Mouse (Mus musculus): Measurements from ENCODE around the gene Zfp526. TPM values are rescaled to one million over a fixed set of nuclear protein-coding genes. Genes with fewer than 3 reads are reported as not detected.

Gene Zfp526
- polyA plus RNA-seq, 1 experiment from 2014 or later, result 2.0 TPM

DNA sequence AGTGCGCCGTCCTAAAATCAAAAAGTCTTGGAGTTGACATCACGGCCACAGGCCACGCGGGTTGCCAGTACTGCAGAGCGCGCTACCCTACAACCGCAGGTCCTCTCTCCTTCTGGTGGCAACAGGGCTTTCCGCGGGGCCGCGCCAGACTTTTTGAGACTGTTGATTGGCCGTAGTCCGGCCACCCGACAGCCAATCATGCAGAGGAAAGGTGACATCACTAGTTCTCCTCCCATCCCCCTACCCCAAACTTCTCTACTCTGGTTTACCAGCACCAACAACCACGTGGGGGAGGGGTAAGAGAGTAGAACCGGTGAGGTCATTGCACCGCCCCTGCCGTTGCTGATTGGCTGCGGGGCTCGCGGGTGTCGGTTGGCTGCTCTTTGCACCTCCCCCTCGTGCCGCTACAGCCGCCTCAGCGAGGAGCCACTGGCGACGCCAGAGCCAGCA, 46.1 kb downstream of the Zfp526 start, which contains the start of gene Cic:
Gene Cic (plus strand): TSS at position 404 of the 450 bp plus-strand sequence.
- under 1% methylated on average over 29 of the region's 29 CpGs for WGBS
- Histone ChIP-seq H3K4me3 (peak within 1 kb of the TSS; percentile 65), H3K27me3 (no peaks in the 10 kb centered on the region), H3K4me1 (peaks cover 23% of the 10 kb centered on the region), H3K4me2 (replicated peaks) (peak within 1 kb of the TSS; percentile 68), H3K9me3 (no peaks in the 10 kb centered on the region), H3K9ac (replicated peaks) (peak within 1 kb of the TSS; percentile 69), H3K36me3 (peaks cover 8% of the 10 kb centered on the region; the same call in 1 of the 2 replicates), H3K27ac (replicated peaks) (peak within 1 kb of the TSS; percentile 92)
- ATAC-seq (replicated peaks), result peak; percentile 87

DNA sequence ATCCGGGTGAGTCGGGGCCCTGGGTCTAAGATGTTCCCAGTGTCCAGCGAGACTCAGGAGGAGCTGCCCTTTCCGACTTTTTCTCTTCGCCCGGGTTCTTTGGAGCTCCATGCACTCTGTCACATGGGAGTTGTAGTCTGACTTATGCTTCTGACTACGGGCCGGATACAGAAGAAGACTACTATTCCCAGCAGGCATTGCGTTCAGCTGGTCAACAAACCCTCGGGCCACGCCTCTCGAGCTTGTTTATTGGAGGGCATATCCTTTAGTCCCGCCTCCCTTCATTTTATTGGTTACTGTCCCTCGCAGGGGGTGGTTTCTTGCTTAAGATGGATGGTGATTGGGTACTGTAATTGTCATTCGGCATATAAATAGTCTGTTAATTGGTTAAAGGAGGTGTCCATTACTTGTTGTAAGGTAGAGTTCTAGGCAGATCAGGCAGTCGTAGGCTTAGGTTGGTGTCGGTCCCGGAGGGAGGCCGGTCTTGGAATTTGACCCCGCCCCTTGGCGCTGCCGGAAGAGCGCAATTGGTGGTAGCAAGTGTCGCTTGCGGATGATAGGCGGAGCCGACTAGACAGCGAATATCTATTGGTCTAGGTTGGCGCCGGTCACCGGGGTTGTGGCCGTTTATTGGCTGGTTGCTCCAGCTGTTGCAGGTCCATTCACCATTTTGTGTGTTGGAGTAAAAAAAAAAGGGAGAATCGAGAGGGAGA, 46.7 kb downstream of the Zfp526 start:
- Histone ChIP-seq H3K36me3 (peaks cover 14% of the 10 kb centered on the region), H3K9ac (replicated peaks) (peak overlapping the region; percentile 69), H3K9me3 (no peaks in the 10 kb centered on the region), H3K27me3 (no peaks in the 10 kb centered on the region), H3K4me1 (peaks cover 23% of the 10 kb centered on the region), H3K4me3 (peak overlapping the region; percentile 65), H3K27ac (replicated peaks) (peak overlapping the region; percentile 92), H3K4me2 (replicated peaks) (peak overlapping the region; percentile 68)
- WGBS, result under 1% methylated on average over 33 of the region's 33 CpGs
- ATAC-seq (replicated peaks), result peak; percentile 97

DNA sequence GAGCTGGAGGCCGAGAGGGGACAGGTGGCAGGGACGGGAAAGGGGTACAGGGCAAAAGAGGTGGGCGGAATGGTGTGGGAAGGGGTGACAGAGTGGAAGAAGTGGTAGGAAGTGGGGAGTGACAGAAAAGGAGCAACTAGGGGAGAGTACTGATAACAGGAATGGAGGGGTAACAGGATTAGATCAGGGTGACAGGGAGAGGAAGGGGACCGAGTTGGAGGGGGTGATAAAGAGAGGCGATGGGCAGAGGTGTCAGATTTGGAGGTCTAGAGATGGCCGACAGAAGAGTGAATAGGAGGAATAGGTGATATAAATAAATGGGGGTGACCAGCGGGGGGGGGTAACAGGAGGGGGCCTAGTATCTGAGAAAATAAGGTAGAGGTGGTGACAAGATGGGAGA, 47.4 kb downstream of the Zfp526 start:
- Histone ChIP-seq H3K9me3 (no peaks in the 10 kb centered on the region), H3K4me3 (peak overlapping the region; percentile 65), H3K36me3 (peaks cover 19% of the 10 kb centered on the region), H3K27me3 (no peaks in the 10 kb centered on the region), H3K4me2 (replicated peaks) (peak overlapping the region; percentile 68), H3K4me1 (peaks cover 23% of the 10 kb centered on the region), H3K27ac (replicated peaks) (peak overlapping the region; percentile 78), H3K9ac (replicated peaks) (peak overlapping the region; percentile 69)
- no peak for ATAC-seq (replicated peaks)
- WGBS, result 2% methylated on average over 7 of the region's 7 CpGs

DNA sequence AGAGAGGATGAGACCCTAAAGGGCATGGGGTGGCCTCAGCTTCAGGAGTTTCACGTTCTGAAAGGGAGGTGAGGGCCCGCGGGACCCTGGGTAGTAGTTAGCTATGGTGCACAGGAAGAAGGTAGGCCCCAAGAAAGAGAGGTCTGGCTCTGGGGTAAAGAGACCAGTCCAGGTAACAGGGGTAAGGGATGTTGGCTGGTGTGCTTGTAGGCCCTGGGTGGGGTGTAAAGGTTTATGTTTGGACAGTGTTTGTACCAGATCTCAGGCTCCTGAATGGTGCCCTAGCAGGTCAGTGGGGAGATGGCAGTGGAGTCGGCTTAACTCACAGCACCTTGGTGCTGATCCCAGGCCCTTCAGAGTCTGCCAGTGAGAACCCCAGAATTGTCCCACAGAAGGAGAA, 47.8 kb downstream of the Zfp526 start:
- H3K9me3 ChIP-seq, result no peaks in the 10 kb centered on the region
- no peak for ATAC-seq (replicated peaks)
- peaks cover 25% of the 10 kb centered on the region for H3K4me1 ChIP-seq
- 38% methylated on average over 4 of the region's 4 CpGs for WGBS
- H3K27ac ChIP-seq (replicated peaks), result no peak overlapping the region
- peaks cover 19% of the 10 kb centered on the region for H3K36me3 ChIP-seq
- H3K9ac ChIP-seq (replicated peaks), result peak overlapping the region; percentile 69
- H3K4me2 ChIP-seq (replicated peaks), result peak overlapping the region; percentile 68
- peak overlapping the region; percentile 65 for H3K4me3 ChIP-seq
- no peaks in the 10 kb centered on the region for H3K27me3 ChIP-seq

DNA sequence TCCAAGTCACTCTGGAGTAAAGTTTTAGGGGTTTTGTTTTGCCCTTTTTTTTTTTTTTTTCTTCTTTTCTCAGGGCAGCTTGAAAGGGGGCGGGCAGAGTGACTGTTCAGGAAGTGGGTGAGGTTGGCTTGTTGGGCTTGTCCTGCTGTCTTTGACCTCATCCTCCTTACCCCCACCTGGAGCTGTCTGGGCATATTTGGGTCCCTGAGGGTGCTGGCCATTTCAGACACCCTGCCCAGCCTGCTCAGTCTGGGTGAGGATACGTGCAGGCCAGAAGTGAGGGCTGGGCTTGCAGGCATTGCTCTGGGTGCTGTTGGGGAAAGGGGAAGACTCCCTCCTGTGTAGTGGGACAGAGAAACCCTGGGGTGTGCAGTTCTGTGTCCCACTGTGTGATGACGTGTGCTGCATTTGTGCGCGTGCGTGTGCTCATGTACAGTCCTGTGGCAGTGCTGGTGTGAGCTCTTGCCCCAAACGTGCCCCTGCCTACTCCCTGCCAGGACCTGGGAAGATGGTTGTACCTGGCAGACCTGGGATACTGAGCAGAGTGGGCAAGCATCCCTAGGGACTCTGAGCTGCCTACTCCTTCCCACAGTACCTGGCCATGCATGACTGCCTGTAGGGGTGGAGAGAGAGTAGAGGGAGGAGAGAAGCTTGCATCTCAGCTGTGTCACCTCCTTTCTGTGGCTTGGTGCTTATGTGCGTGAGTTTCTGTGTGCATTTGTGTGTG, 48.5 kb downstream of the Zfp526 start:
- no peaks in the 10 kb centered on the region for H3K9me3 ChIP-seq
- 88% methylated on average over 8 of the region's 8 CpGs for WGBS
- no peak for ATAC-seq (replicated peaks)
- H3K27me3 ChIP-seq, result no peaks in the 10 kb centered on the region
- no peak overlapping the region for H3K27ac ChIP-seq (replicated peaks)
- H3K9ac ChIP-seq (replicated peaks), result peak overlapping the region; percentile 69; the same call in 1 of the 2 replicates
- peaks cover 19% of the 10 kb centered on the region for H3K36me3 ChIP-seq
- H3K4me3 ChIP-seq, result peak overlapping the region; percentile 65
- H3K4me1 ChIP-seq, result peaks cover 32% of the 10 kb centered on the region
- H3K4me2 ChIP-seq (replicated peaks), result peak overlapping the region; percentile 68

DNA sequence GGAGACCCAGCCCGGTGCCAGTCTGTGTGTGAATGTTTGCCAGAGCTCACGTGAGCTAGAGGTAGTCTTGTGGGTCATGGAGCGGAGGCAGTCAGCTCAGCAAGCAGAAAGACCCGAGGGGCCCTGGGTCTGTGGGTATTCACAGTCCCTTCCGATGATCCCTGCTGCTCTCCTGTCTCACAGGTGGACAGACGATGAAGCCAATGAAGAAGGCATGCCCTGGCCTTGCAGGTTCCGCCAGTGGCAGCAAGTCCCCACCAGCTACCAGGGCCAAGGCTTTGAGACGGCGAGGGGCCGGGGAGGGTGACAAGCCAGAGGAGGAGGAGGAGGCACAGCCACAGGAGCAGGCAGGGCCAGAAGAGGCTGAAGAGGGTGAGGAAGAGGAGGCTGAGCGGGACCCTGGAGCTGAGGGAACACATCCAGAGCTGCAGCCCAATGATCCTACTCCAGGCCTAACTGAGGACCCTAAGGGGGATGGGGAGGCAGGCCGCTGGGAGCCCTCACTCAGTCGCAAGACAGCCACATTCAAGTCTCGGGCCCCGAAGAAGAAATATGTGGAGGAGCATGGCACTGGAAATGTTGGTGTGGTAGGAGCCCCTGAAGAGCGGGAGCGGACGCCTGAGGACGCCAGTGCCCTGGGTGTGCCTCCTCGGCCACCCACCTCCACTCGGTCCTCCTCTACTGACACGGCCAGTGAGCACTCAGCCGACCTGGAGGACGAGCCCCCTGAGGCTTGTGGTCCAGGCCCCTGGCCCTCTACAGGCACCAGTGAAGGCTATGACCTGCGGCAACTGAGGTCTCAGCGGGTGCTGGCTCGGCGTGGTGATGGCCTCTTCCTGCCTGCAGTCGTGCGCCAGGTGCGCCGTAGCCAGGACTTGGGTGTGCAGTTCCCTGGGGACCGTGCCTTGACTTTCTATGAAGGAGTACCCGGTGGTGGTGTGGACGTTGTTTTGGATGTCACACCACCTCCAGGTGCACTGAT, 49.7 kb downstream of the Zfp526 start:
- Histone ChIP-seq H3K36me3 (peaks cover 19% of the 10 kb centered on the region), H3K27ac (replicated peaks) (no peak overlapping the region), H3K9me3 (no peaks in the 10 kb centered on the region), H3K4me2 (replicated peaks) (no peak overlapping the region), H3K4me1 (peaks cover 39% of the 10 kb centered on the region), H3K9ac (replicated peaks) (no peak overlapping the region), H3K4me3 (no peak overlapping the region), H3K27me3 (no peaks in the 10 kb centered on the region)
- ATAC-seq (replicated peaks), result no peak
- 90% methylated on average over 35 of the region's 35 CpGs for WGBS

DNA sequence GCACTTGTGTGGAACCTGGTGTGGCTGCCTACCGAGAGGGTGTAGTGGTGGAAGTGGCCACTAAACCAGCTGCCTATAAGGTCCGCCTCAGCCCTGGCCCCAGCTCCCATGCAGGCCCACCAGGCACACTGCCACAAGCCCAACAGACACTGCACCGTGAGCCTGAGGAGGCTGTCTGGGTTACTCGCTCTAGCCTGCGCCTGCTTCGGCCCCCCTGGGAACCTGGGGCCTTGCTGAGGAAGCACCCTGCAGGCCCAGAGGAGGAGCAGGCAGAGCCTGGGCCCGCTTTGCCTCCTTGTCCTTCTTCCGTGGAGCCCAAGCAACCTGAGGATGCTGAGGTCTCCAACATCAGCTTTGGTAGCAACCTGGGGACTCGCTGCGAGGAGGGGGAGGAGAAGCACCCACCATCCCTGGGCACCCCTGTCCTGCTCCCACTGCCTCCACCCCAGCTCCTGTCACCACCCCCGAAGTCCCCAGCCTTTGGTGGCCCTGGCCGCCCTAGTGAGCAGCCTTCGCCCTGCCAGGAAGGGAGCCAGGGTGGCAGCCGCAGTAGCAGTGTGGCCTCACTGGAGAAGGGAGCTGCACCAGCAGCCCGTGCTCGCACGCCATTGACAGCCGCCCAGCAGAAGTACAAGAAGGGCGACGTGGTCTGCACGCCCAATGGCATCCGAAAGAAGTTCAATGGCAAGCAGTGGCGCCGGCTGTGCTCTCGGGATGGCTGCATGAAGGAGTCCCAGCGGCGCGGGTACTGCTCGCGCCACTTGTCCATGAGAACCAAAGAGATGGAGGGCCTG, 50.6 kb downstream of the Zfp526 start:
- H3K36me3 ChIP-seq, result peaks cover 19% of the 10 kb centered on the region

DNA sequence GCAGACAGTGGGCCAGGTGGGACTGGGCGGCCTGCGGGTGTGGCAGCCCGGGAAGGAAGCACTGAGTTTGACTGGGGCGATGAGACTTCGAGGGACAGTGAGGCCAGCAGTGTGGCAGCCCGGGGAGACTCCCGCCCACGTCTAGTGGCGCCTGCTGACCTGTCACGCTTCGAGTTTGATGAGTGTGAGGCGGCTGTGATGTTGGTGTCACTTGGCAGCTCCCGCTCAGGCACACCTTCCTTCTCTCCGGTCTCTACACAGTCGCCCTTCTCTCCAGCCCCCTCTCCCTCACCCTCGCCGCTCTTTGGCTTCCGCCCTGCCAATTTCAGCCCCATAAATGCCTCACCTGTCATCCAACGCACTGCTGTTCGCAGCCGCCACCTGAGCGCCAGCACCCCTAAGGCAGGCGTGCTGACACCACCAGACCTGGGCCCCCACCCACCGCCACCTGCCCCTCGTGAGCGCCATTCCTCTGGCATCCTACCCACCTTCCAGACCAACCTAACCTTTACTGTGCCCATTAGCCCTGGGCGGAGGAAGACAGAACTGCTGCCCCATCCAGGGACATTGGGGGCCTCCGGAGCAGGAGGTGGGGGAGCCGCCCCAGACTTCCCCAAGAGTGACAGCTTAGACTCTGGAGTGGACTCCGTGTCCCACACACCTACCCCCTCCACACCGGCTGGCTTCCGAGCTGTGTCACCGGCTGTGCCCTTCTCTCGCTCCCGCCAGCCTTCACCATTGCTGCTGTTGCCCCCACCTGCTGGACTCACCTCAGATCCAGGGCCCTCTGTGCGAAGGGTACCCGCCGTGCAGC, 51.4 kb downstream of the Zfp526 start:
- H3K27ac ChIP-seq (replicated peaks), result no peak overlapping the region
- no peaks in the 10 kb centered on the region for H3K27me3 ChIP-seq
- H3K9ac ChIP-seq (replicated peaks), result no peak overlapping the region
- H3K9me3 ChIP-seq, result no peaks in the 10 kb centered on the region
- no peak overlapping the region for H3K4me3 ChIP-seq
- no peak for ATAC-seq (replicated peaks)
- 90% methylated on average over 38 of the region's 38 CpGs for WGBS
- peaks cover 47% of the 10 kb centered on the region for H3K4me1 ChIP-seq
- peaks cover 19% of the 10 kb centered on the region for H3K36me3 ChIP-seq
- H3K4me2 ChIP-seq (replicated peaks), result no peak overlapping the region

More for the DNA sequence above, 50.6 kb downstream of the Zfp526 start:
- peaks cover 46% of the 10 kb centered on the region for H3K4me1 ChIP-seq
- H3K4me2 ChIP-seq (replicated peaks), result no peak overlapping the region
- 90% methylated on average over 30 of the region's 30 CpGs for WGBS
- H3K4me3 ChIP-seq, result no peak overlapping the region
- no peak for ATAC-seq (replicated peaks)
- H3K27ac ChIP-seq (replicated peaks), result no peak overlapping the region
- H3K27me3 ChIP-seq, result no peaks in the 10 kb centered on the region
- H3K9ac ChIP-seq (replicated peaks), result no peak overlapping the region
- no peaks in the 10 kb centered on the region for H3K9me3 ChIP-seq

DNA sequence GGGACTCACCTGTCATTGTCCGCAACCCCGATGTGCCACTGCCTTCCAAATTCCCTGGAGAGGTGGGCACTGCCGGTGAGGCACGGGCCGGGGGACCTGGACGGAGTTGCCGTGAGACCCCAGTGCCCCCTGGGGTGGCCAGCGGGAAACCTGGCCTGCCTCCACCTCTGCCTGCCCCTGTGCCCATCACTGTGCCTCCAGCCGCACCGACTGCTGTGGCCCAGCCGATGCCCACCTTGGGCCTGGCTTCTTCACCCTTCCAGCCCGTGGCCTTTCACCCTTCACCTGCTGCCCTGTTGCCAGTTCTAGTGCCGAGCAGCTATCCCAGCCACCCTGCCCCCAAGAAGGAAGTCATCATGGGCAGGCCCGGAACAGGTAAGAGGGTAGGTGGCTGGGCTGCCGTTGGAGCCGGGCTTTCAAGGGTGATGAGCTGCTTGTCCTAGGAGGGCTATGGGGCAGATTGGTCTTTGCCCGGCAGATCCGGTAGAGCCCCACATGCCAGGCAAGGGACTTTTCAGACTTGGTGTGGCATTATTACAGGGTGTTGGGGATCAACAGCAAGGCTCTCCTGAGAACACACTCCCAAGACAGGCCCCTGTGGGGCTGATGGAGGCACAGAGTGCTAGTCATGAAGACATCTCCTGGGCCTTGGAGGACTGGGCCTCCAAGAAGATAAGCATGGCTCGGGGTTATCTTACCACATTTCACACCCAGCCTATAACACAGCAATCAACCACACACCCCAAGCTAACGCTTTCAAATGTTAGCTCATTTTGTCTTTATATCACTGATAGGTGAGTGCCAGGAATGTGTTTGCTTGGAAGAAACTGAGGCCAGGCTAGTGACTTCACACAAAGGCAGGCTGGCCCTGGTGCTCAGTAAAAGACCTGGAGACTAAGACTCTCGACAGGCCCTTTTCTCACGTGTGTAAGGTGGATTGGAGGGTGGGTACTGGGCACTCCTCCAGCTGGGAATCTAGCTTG, 52.3 kb downstream of the Zfp526 start:
- no peaks in the 10 kb centered on the region for H3K9me3 ChIP-seq
- H3K27me3 ChIP-seq, result no peaks in the 10 kb centered on the region
- no peak overlapping the region for H3K27ac ChIP-seq (replicated peaks)
- H3K4me3 ChIP-seq, result no peak overlapping the region
- 92% methylated on average over 22 of the region's 22 CpGs for WGBS
- ATAC-seq (replicated peaks), result no peak
- peak overlapping the region; percentile 35; the same call in 1 of the 2 replicates for H3K9ac ChIP-seq (replicated peaks)
- H3K4me1 ChIP-seq, result peaks cover 52% of the 10 kb centered on the region
- peaks cover 19% of the 10 kb centered on the region for H3K36me3 ChIP-seq
- H3K4me2 ChIP-seq (replicated peaks), result no peak overlapping the region
